Mouse (Mus musculus): ENCODE measurements around the gene Nos3.

DNA sequence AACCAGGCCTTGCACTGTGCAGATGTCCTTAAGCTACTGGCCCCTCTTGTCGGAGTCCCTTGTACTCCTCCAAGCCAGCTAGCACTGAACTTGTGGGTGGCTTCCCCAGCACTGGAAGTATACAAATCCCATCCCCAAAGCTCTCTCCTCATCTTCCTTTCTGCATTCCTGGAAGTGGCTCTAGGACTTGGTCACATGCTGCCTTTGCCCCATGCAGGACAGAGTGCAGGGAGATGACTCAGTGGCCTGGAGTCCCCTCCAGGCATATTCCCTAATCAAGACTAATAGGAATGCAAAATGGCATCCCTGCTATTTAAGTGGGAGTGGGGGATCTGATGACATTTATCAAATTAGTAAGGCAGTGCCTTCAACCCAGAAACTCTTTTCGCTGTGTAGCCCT is 47.5 kb downstream of the Nos3 start:
- TF ChIP-seq GATA1 (IDR thresholded peaks at IDR 0.05; ENCODE audit: borderline replicate concordance, low read length) (no peak), FLI1 (IDR thresholded peaks at IDR 0.05; ENCODE audit: low read length) (no peak)
